Mouse (Mus musculus): ENCODE data around the gene Rin3. TPM values are rescaled to one million over a fixed set of nuclear protein-coding genes. Genes with fewer than 3 reads are reported as not detected.

The Rin3 gene
- total and polyA plus RNA-seq, 3 experiments: 17.5 to 38.9 TPM; not detected in 1

DNA sequence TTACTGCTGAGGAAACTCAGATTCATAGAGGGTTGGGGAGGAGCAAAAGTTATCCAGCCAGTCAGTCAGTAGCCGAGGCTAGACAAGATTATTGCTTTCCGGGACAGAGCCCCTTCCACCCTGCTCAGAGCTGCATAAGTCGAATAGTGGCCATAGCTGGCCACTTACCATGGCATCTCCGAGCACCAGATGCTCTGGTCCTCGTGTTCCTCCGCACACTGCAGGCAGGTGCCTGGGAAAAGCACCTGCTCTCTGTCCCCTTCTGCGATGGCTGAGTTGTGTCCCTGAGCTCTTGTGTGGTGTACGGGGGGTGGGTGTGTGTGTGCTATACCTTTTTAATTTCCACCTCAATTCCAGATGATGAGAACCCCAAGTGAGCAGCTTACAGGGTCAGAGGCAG is 12.8 kb downstream of the Rin3 start:
- Histone ChIP-seq H3K4me3 (ENCODE audit: control insufficient read depth in 1 of 2, insufficient read depth in 1 of 2, low read depth in 2 of 2, low read length in 2 of 2) (no peak overlapping the region), H3K9ac (ENCODE audit: control insufficient read depth, low read depth, low read length, poor library complexity, severe bottlenecking) (no peak overlapping the region), H3K36me3 (ENCODE audit: control insufficient read depth in 1 of 2, insufficient read depth in 2 of 2, low read length in 2 of 2) (no peaks in the 10 kb centered on the region), H3K4me1 (ENCODE audit: control insufficient read depth in 1 of 2, insufficient read depth in 2 of 2, low read length in 2 of 2) (0 out of 4 replicates have a peak, but pooled peaks cover 0 to 2% of the 10 kb centered on the region in 2 experiments), H3K27me3 (ENCODE audit: control insufficient read depth in 1 of 2, insufficient read depth in 2 of 2, low read length in 2 of 2) (0 out of 4 replicates have a peak, but pooled peaks cover 0 to 2% of the 10 kb centered on the region in 2 experiments), H3K79me2 (ENCODE audit: control insufficient read depth, insufficient read depth, low read length, poor library complexity) (no peaks in the 10 kb centered on the region), H3K27ac (ENCODE audit: control insufficient read depth, low read depth, low read length) (no peak overlapping the region), H3K9me3 (replicated peaks; ENCODE audit: insufficient read depth, low read length) (no peaks in the 10 kb centered on the region)
- DNase-seq (ENCODE audit: low read depth, low spot score): no peak
- TF ChIP-seq USF2 (IDR thresholded peaks at IDR 0.05; ENCODE audit: borderline replicate concordance in 1 of 2, insufficient read depth in 1 of 2, low read depth in 1 of 2, low read length in 2 of 2) (no peak), BHLHE40 (IDR thresholded peaks at IDR 0.05; ENCODE audit: borderline replicate concordance, low read depth, low read length) (no peak), TCF12 (IDR thresholded peaks at IDR 0.05; ENCODE audit: low read depth, low read length) (no peak), POLR2A (IDR thresholded peaks at IDR 0.05; ENCODE audit: control insufficient read depth in 1 of 2, insufficient read depth in 1 of 2, low read depth in 1 of 2, low read length in 2 of 2, poor library complexity in 1 of 2) (no peak), MEF2A (IDR thresholded peaks at IDR 0.05; ENCODE audit: extremely low read depth, insufficient replicate concordance, low read depth, low read length, poor library complexity, severe bottlenecking) (no peak), EP300 (IDR thresholded peaks at IDR 0.05; ENCODE audit: low read depth in 1 of 2, low read length in 2 of 2) (no peak)

DNA sequence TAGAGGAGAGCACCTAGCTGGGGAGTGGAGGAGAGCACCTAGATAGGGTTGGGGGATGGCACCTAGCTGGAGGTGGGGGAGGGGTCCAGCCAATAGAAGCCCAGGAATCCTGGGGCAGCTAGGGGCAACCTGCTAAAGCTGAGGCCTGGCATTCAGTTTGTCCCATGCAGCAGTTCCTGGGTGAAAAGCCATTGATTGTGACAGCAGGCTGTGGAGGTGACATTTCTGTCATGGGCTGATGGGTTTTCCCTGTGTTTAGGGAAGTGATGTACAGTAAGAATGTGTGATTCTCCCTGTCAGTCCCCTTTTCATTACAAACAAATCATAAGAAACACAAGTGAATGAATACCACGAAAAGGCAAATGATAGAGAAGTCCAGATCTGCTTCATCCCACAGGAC is 13.5 kb downstream of the Rin3 start:
- H3K9me3 ChIP-seq (replicated peaks; ENCODE audit: insufficient read depth, low read length): no peaks in the 10 kb centered on the region
- H3K4me1 ChIP-seq (ENCODE audit: control insufficient read depth in 1 of 2, insufficient read depth in 2 of 2, low read length in 2 of 2): no peaks in the 10 kb centered on the region
- no peak for DNase-seq (ENCODE audit: low read depth, low spot score)
- TF ChIP-seq JUND (IDR thresholded peaks at IDR 0.05; ENCODE audit: low read depth, low read length): no peak
- no peak overlapping the region for H3K9ac ChIP-seq (ENCODE audit: control insufficient read depth, low read depth, low read length, poor library complexity, severe bottlenecking)
- H3K36me3 ChIP-seq (ENCODE audit: control insufficient read depth in 1 of 2, insufficient read depth in 2 of 2, low read length in 2 of 2): no peaks in the 10 kb centered on the region
- H3K79me2 ChIP-seq (ENCODE audit: control insufficient read depth, insufficient read depth, low read length, poor library complexity): no peaks in the 10 kb centered on the region
- H3K4me3 ChIP-seq (ENCODE audit: control insufficient read depth in 1 of 2, insufficient read depth in 1 of 2, low read depth in 2 of 2, low read length in 2 of 2): no peak overlapping the region
- no peak overlapping the region for H3K27ac ChIP-seq (ENCODE audit: control insufficient read depth, low read depth, low read length)
- 0 out of 4 replicates have a peak, but pooled peaks cover 0 to 2% of the 10 kb centered on the region in 2 experiments for H3K27me3 ChIP-seq (ENCODE audit: control insufficient read depth in 1 of 2, insufficient read depth in 2 of 2, low read length in 2 of 2)

DNA sequence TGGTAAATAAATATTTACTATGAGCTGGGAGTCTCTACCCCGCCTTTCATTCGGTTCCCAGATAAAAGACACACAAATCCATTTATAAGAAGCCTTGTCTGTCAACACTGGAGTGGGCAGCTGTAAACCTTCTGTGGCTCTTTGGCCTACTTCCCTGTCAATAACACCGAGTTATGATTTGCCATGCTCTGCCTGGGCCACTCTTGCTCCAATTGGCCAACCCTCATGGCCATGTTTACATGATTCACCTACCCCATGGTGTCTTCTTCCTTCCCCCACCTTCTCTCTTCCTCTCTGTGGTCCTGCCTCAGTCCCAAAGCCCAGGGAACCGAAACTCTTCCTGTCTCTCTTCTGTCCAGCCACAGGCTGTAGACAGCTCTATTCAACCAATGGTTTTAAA is 14.1 kb downstream of the Rin3 start:
- TF ChIP-seq POLR2AphosphoS2 (IDR thresholded peaks at IDR 0.05; ENCODE audit: low read length) (no peak), TBP (IDR thresholded peaks at IDR 0.05; ENCODE audit: low read depth, low read length) (no peak), NRF1 (IDR thresholded peaks at IDR 0.05; ENCODE audit: insufficient read depth, low read depth, low read length, poor library complexity, severe bottlenecking) (no peak), ETS1 (IDR thresholded peaks at IDR 0.05; ENCODE audit: low read depth, low read length) (no peak), MAFK (IDR thresholded peaks at IDR 0.05; ENCODE audit: borderline replicate concordance, low read depth, low read length) (no peak), TAL1 (IDR thresholded peaks at IDR 0.05; ENCODE audit: low read length) (no peak), ZKSCAN1 (IDR thresholded peaks at IDR 0.05; ENCODE audit: low read depth, low read length) (no peak), MAX (IDR thresholded peaks at IDR 0.05; ENCODE audit: low read length) (no peak), NELFE (IDR thresholded peaks at IDR 0.05; ENCODE audit: low read depth, low read length) (no peak), RCOR1 (IDR thresholded peaks at IDR 0.05; ENCODE audit: low read depth, low read length) (no peak)
- H3K9ac ChIP-seq (ENCODE audit: control insufficient read depth, low read depth, low read length, poor library complexity, severe bottlenecking): no peak overlapping the region
- DNase-seq (ENCODE audit: low read depth, low spot score): no peak
- H3K4me3 ChIP-seq (ENCODE audit: control insufficient read depth in 1 of 2, insufficient read depth in 1 of 2, low read depth in 2 of 2, low read length in 2 of 2): no peak overlapping the region
- H3K79me2 ChIP-seq (ENCODE audit: control insufficient read depth, insufficient read depth, low read length, poor library complexity): no peaks in the 10 kb centered on the region
- H3K27me3 ChIP-seq (ENCODE audit: control insufficient read depth in 1 of 2, insufficient read depth in 2 of 2, low read length in 2 of 2): 0 out of 4 replicates have a peak, but pooled peaks cover 0 to 2% of the 10 kb centered on the region in 2 experiments
- H3K9me3 ChIP-seq (replicated peaks; ENCODE audit: insufficient read depth, low read length): no peaks in the 10 kb centered on the region
- no peak overlapping the region for H3K27ac ChIP-seq (ENCODE audit: control insufficient read depth, low read depth, low read length)
- no peaks in the 10 kb centered on the region for H3K4me1 ChIP-seq (ENCODE audit: control insufficient read depth in 1 of 2, insufficient read depth in 2 of 2, low read length in 2 of 2)
- H3K36me3 ChIP-seq (ENCODE audit: control insufficient read depth in 1 of 2, insufficient read depth in 2 of 2, low read length in 2 of 2): no peaks in the 10 kb centered on the region

Measured in MEL (cell line).